Mouse (Mus musculus) lung, adult 2 months (tissue): ENCODE results near the gene Arhgef2.

ENCODE experiments used
- CTCF ChIP-seq: fragments of 200-500 bp; IDR thresholded peaks from 2 replicates; pipeline ENCODE4 v1.5.1; 2011; ENCODE audit warnings: mild to moderate bottlenecking, low read length, control low read depth; ENCODE audit not compliant: insufficient read depth
- POLR2A ChIP-seq: fragments of 200-500 bp; IDR thresholded peaks from 2 replicates; pipeline ENCODE4 v1.6.1; 2011; ENCODE audit warnings: low read depth, mild to moderate bottlenecking, control low read depth, low read length, borderline replicate concordance; ENCODE audit errors: extremely low read depth

DNA sequence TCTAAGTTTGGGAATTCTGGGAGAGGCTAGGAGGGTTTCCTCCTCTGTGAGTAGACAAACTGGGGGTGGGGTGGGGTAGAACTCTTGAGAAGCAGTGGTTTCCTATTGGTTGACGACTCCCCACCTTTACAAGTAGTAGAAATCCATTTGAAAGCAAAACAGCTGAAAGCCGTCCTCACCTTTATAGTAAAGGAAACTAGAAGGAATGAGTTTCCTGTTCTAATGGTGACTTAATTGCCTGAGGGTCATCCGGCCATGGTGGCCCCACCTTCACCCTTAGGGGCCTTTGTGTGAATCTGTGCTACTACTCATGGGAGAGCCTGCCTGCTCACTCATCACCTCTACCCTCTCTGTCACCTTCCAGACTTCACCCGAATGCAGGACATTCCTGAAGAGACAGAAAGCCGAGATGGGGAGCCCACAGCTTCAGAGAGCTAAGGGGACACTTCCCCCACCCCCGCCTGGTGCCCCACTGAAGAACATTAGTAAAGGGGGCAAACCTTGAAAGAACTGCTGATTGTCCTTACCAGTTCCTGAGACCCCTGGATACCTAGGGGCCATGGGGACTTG, 40.7 kb downstream of the Arhgef2 start:
- TF ChIP-seq POLR2A (no peak), CTCF (no peak)
